Mouse (Mus musculus) brain, adult 10 weeks (tissue): ENCODE results near the gene Gm4907. TPM values are rescaled to one million over a fixed set of nuclear protein-coding genes. Genes with fewer than 3 reads are reported as not detected.

Source experiments
- polyA plus RNA-seq: library from polyadenylated mRNA; stranded (reverse); fragments of 350-450 nt; fragmentation: Illumina TruSeq; extraction: RNeasy Lipid Tissue Mini Kit (QIAGEN cat#74804); gene quantifications from one replicate; pipeline ENCODE4 v1.2.3, GENCODE M21; 2015; ENCODE audit warnings: low read depth, low replicate concordance

The Gm4907 gene
- polyA plus RNA-seq = not detected

GRCm38 (mm10) chrX:23882253-23882652 is at the start of gene Gm4907:
TSS of gene Gm4907 (plus strand) at chrX:23882553.

Other genes starting within 250 kb of the Gm4907 start
- 12.0 TPM for gene Wdr44, start 189.5 kb upstream of the Gm4907 start, polyA plus RNA-seq
- gene Gm4985, start 76.4 kb downstream of the Gm4907 start, polyA plus RNA-seq = not detected